Mouse (Mus musculus) gastrocnemius, postnatal 14 days (tissue): ENCODE data around the gene Plk5. TPM values are rescaled to one million over a fixed set of nuclear protein-coding genes. Genes with fewer than 3 reads are reported as not detected.
A peak's percentile ranks its signal among the peaks of the same experiment; 100 is the strongest.

Source experiments
- DNase-seq: peaks from one replicate; pipeline ENCODE4 v3.0.0; 2021; ENCODE audit warnings: mixed read lengths
- intact Hi-C: fragments of 180-260 bp; cut with DNase I; formaldehyde crosslinking; loops from one replicate; pipeline ENCODE4 v1.15.1; 2025; ENCODE audit warnings: low total_unique reads
- total RNA-seq, 2 experiments: library from RNA; stranded (reverse); gene quantifications; 2 replicates each; pipeline ENCODE4 v1.2.3; 2021

The Plk5 gene
- total RNA-seq, 2 experiments from 2014 or later = 0.12 to 0.13 TPM

DNA sequence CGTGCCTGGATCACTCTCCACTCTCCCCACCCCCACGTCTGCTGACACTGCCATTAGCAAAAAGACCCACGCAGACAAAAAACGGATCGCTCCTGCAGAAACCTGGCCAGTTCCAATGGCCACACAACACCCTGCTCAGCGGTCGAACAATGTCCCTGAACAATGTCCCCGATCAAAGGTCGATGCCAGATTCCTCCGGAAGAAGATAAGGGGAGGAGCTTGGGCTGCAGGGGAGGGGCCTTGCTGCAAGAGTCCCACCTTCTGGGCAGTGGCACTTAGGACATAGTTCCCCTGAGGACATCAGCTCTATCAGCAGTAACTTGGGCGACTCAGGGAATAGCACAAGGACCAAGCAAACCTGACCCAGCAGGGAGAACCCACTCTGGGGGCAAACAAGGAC, 4.4 kb upstream of the Plk5 start:
- intact Hi-C loops = loop anchor here (5.0 kb wide), 1 partner anchor 55 kb away; the partner anchor contains the start of gene Apc2
- no peak for DNase-seq

- DNase-seq = no peak
- intact Hi-C loops = loop anchor here (5.0 kb wide), 1 partner anchor 55 kb away; the partner anchor contains the start of gene Apc2
These were observed 3.5 kb upstream of the Plk5 start for GRCm38 (mm10) chr10:80352727-80353126.

DNA sequence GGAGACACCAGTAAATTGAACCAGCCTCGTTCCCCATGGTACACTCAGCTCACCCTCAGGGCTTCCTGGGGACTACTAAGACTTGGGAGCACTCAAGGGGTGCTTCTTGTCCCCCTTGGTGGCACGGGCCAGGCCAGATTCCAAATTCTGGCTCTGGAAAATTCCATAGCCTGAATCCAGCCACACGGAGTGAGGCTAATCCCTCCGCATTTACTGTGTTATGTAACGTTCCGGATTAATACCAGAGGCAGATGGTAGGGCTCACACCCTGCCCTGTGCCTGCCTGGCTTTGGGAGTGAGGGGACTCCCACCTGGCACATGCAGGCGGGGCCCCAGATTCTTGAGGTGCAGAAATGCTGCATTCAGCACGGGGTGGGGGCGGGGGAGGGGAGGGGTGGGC, 828 bp upstream of the Plk5 start:
- intact Hi-C loops = no loop called here
- no peak for DNase-seq

GRCm38 (mm10) chr10:80356737-80357136, 478 bp downstream of the Plk5 start:
- intact Hi-C loops = no loop called here
- no peak for DNase-seq

DNA sequence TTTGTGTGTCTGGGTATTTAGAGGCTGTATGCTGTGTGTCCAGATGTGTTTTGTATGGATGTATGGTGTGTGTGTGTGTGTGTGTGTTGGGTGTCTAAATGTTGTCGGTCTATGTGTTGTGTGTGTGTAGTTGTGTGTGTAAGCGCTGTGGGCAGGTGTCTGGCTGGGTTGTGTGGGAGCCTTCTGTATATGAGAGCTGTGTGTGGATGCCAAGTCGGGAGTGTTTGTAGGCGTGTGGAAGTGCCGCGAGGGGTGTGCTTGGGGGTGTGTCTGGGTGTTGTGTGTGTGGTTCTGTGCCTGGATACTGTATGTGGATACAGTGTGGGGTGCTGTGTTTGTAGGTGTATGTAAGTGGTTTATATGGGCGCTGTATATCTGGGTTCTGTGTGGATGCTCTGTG, 1.1 kb downstream of the Plk5 start:
- intact Hi-C loops = no loop called here
- DNase-seq = no peak

- no peak for DNase-seq
- intact Hi-C loops = no loop called here
These were observed 1.9 kb downstream of the Plk5 start for GRCm38 (mm10) chr10:80357994-80358639.

- intact Hi-C loops = loop anchor here (10.0 kb wide), 1 partner anchor 151 kb away; no protein-coding TSS in a partner anchor
- DNase-seq = no peak
These were observed 7.5 kb downstream of the Plk5 start for GRCm38 (mm10) chr10:80363734-80364133.

- no peak for DNase-seq
- intact Hi-C loops = loop anchor here (10.0 kb wide), 1 partner anchor 149 kb away; no protein-coding TSS in a partner anchor
These were observed 9.5 kb downstream of the Plk5 start for GRCm38 (mm10) chr10:80365736-80366135.

GRCm38 (mm10) chr10:80367954-80368353, 11.7 kb downstream of the Plk5 start:
- no peak for DNase-seq
- intact Hi-C loops = loop anchor here (10.0 kb wide), 1 partner anchor 147 kb away; no protein-coding TSS in a partner anchor

GRCm38 (mm10) chr10:80368392-80368791, 12.1 kb downstream of the Plk5 start:
- intact Hi-C loops = loop anchor here (10.0 kb wide), 1 partner anchor 146 kb away; no protein-coding TSS in a partner anchor

GRCm38 (mm10) chr10:80369995-80370747, 13.9 kb downstream of the Plk5 start:
- DNase-seq = no peak
- intact Hi-C loops = loop anchor here (10.0 kb wide), 1 partner anchor 145 kb away; no protein-coding TSS in a partner anchor

More at GRCm38 (mm10) chr10:80368392-80368791, 12.1 kb downstream of the Plk5 start:
- no peak for DNase-seq

DNA sequence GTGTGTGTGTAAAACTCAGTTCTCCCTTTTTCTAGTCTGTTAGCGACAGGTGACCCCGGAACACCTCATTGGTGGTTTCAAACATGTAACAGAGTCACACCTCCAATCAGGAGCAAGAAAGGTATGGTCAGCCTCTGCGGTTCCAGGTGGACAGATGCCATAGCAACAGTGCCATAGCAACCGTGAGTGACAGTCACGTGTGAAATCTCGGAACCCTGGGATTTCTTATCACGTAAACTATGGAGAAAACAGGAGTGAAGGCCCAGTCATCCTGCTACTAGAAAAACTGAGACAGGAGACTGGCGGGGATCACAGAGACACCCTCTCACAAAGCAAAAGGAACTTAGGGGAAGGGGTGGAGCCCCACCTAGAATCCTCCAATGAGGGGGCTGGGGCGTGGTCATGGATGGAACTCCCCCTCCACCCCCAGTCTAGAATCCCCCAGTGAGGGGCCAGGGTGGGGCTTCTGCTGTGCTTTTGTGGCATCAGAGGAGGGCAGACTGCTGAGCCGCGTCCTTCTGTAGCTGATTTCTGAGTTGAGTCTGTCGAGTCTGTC, 15.2 kb downstream of the Plk5 start:
- DNase-seq = no peak
- intact Hi-C loops = no loop called here

DNA sequence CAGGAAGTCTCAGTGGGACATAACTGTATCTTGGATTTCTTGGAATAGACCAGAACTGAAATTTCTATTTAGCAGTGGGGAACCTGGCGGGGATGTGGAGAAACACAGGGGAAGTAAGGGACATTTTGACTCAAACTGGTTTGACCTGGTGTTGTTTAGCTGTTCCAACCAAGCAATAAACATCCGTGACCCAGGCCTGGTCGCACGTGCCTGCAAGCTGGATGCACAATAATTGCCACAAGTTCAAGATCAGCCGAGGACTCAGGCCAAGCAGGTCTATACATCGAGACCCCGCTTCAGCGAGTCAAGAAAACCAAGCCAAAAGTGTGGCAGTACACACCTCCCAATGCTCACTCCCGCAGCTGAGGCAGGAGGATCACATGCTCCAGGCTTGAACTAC, 15.7 kb downstream of the Plk5 start:
- no peak for DNase-seq
- intact Hi-C loops = no loop called here

- DNase-seq = no peak
- intact Hi-C loops = no loop called here
These were observed 16.4 kb downstream of the Plk5 start for GRCm38 (mm10) chr10:80372706-80373105.

DNA sequence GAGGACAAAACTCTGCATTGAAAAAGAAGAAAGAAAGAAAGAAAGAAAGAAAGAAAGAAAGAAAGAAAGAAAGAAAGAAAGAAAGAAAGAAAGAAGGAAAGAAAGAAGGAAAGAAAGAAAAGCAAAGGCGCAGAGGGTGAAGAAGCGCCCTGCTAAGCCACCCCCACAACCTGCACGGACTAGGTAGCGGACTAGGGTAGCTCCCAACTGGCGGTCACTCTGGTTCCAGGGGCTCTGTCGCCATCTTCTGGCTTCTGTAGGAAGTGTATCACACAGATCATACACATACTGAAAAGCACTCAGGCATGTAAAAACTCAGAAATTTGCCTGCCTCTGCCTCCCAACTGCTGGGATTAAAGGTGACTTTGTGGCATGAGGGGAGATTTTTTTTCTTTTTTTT, 17.8 kb downstream of the Plk5 start:
- peak; percentile 66 for DNase-seq
- intact Hi-C loops = loop anchor here (2.0 kb wide), 1 partner anchor 27 kb away; no protein-coding TSS in a partner anchor

DNA sequence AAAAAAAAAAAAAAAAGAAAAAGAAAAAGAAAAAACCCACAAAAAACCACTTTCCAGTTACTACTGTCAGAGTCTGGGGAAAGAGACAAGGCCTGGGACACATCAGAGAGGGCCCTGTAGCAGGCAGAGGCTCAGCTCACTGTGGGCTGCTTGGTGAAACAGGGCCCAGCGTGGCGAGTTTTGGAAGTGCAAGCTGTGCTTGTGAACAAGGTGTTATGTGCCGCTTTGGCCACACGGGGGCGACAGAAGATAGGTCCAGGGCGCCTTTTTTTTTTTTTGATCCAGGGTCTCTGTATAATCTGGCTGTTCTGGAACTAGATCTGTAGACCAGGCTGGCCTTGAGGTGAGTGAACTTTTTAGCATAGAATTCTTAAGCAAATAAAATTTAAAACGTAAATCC, 19.9 kb downstream of the Plk5 start:
- intact Hi-C loops = no loop called here

DNA sequence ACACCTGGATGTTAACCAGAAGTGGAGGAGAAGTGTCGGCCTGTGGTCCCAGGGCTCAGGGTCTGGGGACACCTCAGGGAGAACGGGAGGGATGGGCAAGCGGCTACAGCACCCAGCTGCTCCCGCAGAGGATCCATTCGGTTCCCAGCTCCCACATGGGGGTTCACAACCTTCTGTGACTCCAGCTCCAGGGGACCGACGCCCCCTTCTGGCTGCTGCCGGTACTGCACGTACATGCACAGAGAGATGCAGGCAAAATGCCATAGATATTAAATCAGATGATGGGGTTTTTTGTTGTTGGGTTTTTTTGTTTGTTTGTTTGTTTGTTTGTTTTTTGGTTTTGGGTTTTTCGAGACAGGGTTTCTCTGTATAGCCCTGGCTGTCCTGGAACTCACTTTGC, 21.5 kb downstream of the Plk5 start:
- DNase-seq = no peak
- intact Hi-C loops = no loop called here

More for the DNA sequence above, 19.9 kb downstream of the Plk5 start:
- DNase-seq = peak; percentile 94

DNA sequence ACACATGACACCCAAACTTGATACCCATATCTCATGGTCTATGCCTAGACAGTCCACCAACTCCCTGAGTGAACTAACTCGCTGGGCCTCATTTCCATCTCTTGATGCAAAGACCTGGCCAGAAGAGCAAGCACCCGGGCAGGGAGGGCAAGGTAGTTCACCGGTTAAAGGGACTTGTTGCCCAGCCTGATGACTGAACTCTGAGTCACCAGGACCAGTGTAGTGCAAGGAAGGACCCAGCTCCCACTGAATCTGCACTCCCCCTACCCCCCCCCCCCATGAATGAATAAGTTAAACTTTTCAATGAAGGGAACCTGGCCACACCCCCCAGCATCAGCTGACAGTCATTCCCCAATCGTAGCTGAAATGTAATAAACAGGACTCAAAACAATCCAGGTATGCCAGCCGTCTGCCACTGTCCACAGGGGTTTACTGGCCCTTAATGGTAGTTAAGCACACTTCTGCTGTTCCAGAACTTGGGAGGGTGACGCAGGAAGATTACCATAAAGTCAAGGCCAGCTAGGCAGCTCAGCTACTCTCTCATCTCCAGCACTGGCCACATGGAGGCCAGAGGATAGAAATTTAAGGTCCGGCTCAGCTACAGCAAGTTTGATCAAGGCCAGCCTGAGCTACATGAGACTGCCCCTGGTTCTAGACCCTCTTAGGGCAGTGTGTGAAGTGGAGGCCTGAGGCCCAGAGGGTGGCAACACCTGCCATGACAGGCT, 26.5 kb downstream of the Plk5 start:
- DNase-seq = no peak

GRCm38 (mm10) chr10:80383431-80383830, 27.2 kb downstream of the Plk5 start:
- DNase-seq = no peak
- intact Hi-C loops = no loop called here

More for the DNA sequence above, 26.5 kb downstream of the Plk5 start:
- intact Hi-C loops = no loop called here
